Mouse (Mus musculus): ENCODE measurements around the gene Stxbp5. TPM values are rescaled to one million over a fixed set of nuclear protein-coding genes. Genes with fewer than 3 reads are reported as not detected.

Gene Stxbp5
- total and polyA plus RNA-seq, 3 experiments = 9.8 to 20.1 (median 11.2) TPM

DNA sequence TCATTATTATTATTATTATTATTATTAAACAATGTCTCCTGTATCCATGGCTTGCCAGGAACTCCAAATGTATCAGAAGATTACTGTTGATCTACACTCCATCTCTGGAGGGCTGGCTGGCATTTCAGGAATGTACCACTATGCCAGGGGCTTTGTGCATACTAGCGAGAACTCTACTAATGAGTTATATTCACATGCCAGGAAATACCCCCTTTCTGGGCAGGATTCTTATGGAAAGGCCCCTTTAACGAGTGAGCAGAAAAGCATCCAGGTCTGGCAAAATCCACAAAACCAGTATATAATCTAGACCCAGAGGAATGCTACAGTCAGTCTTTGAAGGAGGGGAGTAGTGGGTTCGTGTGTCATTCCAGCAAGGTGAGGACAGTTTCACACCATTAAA, 167.0 kb downstream of the Stxbp5 start:
- Histone ChIP-seq H3K9me3 (replicated peaks; ENCODE audit: low read length) (no peaks in the 10 kb centered on the region), H3K79me2 (replicated peaks; ENCODE audit: control insufficient read depth, extremely low read depth, insufficient read depth, poor library complexity, severe bottlenecking) (no peaks in the 10 kb centered on the region), H3K9ac (ENCODE audit: insufficient read depth, low read depth) (no peak overlapping the region), H3K36me3 (replicated peaks in 1 of 2; ENCODE audit: control insufficient read depth in 1 of 2, insufficient read depth in 1 of 2, low read length in 1 of 2) (no peaks in the 10 kb centered on the region), H3K27ac (ENCODE audit: insufficient read depth, low read depth) (no peak overlapping the region), H3K4me1 (ENCODE audit: control insufficient read depth in 1 of 2, insufficient read depth in 2 of 2) (no peaks in the 10 kb centered on the region), H3K4me3 (replicated peaks in 1 of 3; ENCODE audit: low read depth in 2 of 3, low read length in 2 of 3, poor library complexity in 1 of 3) (no peak overlapping the region), H3K4me2 (ENCODE audit: insufficient read depth, low read depth, poor library complexity, severe bottlenecking) (no peak overlapping the region), H3K27me3 (replicated peaks) (no peaks in the 10 kb centered on the region)
- no peak for DNase-seq (ENCODE audit: extremely low read depth)
- no peak for TF ChIP-seq CTCF (conservative IDR thresholded peaks at IDR 0.05 in 1 of 2, IDR thresholded peaks at IDR 0.05 in 1 of 2; ENCODE audit: low read depth in 2 of 2, low read length in 2 of 2)
- TF ChIP-seq UBTF (IDR thresholded peaks at IDR 0.05; ENCODE audit: low read depth, low read length) = no peak
- TF ChIP-seq ELF1 (IDR thresholded peaks at IDR 0.05; ENCODE audit: low read depth, low read length) = no peak
- no peak for TF ChIP-seq MAX (IDR thresholded peaks at IDR 0.05; ENCODE audit: low read length)
- TF ChIP-seq POLR2A (IDR thresholded peaks at IDR 0.05; ENCODE audit: low read depth, low read length) = no peak
- no peak for TF ChIP-seq MXI1 (IDR thresholded peaks at IDR 0.05; ENCODE audit: low read depth, low read length)
- TF ChIP-seq IRF4 (IDR thresholded peaks at IDR 0.05; ENCODE audit: low read depth, low read length) = no peak
- no peak for TF ChIP-seq PAX5 (IDR thresholded peaks at IDR 0.05; ENCODE audit: low read length)
- TF ChIP-seq MEF2A (IDR thresholded peaks at IDR 0.05; ENCODE audit: borderline replicate concordance, low read depth, low read length) = no peak
- no peak for TF ChIP-seq TCF12 (IDR thresholded peaks at IDR 0.05; ENCODE audit: low read depth, low read length)
- TF ChIP-seq USF1 (IDR thresholded peaks at IDR 0.05; ENCODE audit: low read depth, low read length) = no peak
- TF ChIP-seq MAZ (IDR thresholded peaks at IDR 0.05; ENCODE audit: low read depth, low read length) = no peak
- no peak for TF ChIP-seq CHD2 (IDR thresholded peaks at IDR 0.05; ENCODE audit: low read length)
- no peak for TF ChIP-seq RCOR1 (conservative IDR thresholded peaks at IDR 0.05; ENCODE audit: low read depth, low read length)
- TF ChIP-seq KAT2A (IDR thresholded peaks at IDR 0.05; ENCODE audit: insufficient replicate concordance, low read length) = no peak
- no peak for TF ChIP-seq TBP (conservative IDR thresholded peaks at IDR 0.05; ENCODE audit: low read depth, low read length)
- dilution Hi-C loops (cut with MboI; ENCODE audit: extremely low pct_ligation_motif_present, extremely low pct_unique_long_range_greater_than_20kb, low sequenced_read_pairs) (no loop called here), in situ Hi-C loops (cut with MboI; ENCODE audit: low pct_ligation_motif_present, low pct_unique_long_range_greater_than_20kb, low sequenced_read_pairs) (no loop called here)

DNA sequence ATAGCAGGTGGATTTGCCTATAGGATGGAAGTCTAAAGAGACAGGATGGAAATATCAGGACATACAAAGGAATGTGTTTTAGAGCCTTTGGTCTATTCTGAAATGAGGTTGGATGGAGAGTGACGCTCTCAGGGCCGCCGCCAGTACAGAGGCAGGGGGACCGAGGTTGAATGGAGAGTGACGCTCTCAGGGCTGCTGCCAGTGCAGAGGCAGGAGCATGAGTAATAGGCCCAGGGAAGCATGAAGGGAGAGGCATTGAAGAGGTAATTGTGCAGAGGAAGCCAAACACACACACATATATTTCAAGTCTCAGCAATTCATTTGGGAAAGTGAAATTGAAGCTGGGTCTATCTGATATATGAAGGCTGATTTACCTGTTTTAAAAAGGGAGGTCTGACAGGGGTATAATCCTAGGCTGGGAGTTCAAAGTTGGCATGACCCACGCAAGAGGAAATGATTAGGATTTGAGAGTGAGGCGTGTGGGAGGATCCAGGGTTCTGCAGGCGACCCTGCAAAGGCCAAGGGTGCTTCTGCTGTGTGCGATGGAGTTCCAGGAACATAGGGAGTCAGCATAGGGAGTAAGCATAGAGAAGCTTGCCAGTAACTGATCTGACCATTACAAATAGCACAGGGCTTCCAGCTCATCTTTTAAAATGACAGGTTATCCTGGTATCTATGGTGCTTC, 168.7 kb downstream of the Stxbp5 start:
- dilution Hi-C loops (cut with MboI; ENCODE audit: extremely low pct_ligation_motif_present, extremely low pct_unique_long_range_greater_than_20kb, low sequenced_read_pairs) (no loop called here), in situ Hi-C loops (cut with MboI; ENCODE audit: low pct_ligation_motif_present, low pct_unique_long_range_greater_than_20kb, low sequenced_read_pairs) (no loop called here)
- Histone ChIP-seq H3K4me2 (ENCODE audit: insufficient read depth, low read depth, poor library complexity, severe bottlenecking) (no peak overlapping the region), H3K9me3 (replicated peaks; ENCODE audit: low read length) (no peaks in the 10 kb centered on the region), H3K4me1 (ENCODE audit: control insufficient read depth in 1 of 2, insufficient read depth in 2 of 2) (no peaks in the 10 kb centered on the region), H3K27ac (ENCODE audit: insufficient read depth, low read depth) (no peak overlapping the region), H3K4me3 (replicated peaks in 1 of 3; ENCODE audit: low read depth in 2 of 3, low read length in 2 of 3, poor library complexity in 1 of 3) (no peak overlapping the region), H3K27me3 (replicated peaks) (no peaks in the 10 kb centered on the region), H3K36me3 (replicated peaks in 1 of 2; ENCODE audit: control insufficient read depth in 1 of 2, insufficient read depth in 1 of 2, low read length in 1 of 2) (no peaks in the 10 kb centered on the region), H3K79me2 (replicated peaks; ENCODE audit: control insufficient read depth, extremely low read depth, insufficient read depth, poor library complexity, severe bottlenecking) (no peaks in the 10 kb centered on the region), H3K9ac (ENCODE audit: insufficient read depth, low read depth) (no peak overlapping the region)
- TF ChIP-seq ELF1 (IDR thresholded peaks at IDR 0.05; ENCODE audit: low read depth, low read length) (no peak), CHD1 (IDR thresholded peaks at IDR 0.05; ENCODE audit: low read depth, low read length) (no peak), E2F4 (IDR thresholded peaks at IDR 0.05; ENCODE audit: insufficient replicate concordance, low read depth, low read length) (no peak), PAX5 (IDR thresholded peaks at IDR 0.05; ENCODE audit: low read length) (no peak), ZNF384 (IDR thresholded peaks at IDR 0.05; ENCODE audit: low read depth, low read length) (no peak)
- no peak for DNase-seq (ENCODE audit: extremely low read depth)
